In the genomic region with DNA sequence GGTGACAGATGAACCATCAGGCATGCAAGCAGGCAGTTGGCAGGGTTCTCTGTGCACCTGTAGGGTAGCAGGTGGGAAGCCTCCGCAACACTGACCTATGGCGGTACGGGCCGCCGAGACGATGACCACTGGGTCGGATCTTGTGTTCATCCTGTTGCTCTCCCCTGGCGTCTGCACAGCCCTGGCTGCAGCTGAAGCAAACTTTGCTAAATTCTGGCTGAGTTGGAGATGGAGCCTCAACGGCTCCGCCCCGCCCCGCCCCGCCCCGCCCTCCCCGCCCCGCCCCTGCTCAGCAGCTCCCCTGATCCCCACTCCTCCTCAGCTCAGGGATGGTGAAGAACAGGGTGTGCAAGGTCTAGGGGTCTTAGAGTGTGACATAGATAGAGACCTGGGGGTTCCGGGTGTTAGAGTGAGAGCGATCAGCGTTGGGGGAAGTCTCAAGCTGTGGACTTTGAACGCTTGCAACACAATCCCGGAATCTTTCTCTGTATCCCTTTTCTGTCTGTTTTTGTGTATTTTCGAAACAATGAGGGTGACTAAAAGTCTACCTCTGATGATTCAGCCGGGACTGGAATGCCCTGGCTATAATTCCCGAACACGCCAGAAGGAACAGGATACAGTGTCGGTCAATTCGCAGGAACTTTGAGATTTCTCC, we compare ENCODE assay signal across 8 mouse cellular contexts. TPM values are rescaled to one million over a fixed set of nuclear protein-coding genes. Genes with fewer than 3 reads are reported as not detected.
DNase-seq lines count a peak whose midpoint lies in the region; ATAC-seq and TF ChIP-seq lines count a peak whose summit lies in the region.

A gene (minus strand): TSS at position 450 of the 655 bp plus-strand sequence.

- peaks cover 7% of the 10 kb centered on the region; the same call in 1 of the 2 replicates for H3K36me3 ChIP-seq in heart, embryonic 15.5 days
- H3K36me3 ChIP-seq in forebrain, postnatal 0 days (ENCODE audit: insufficient read depth) = peaks cover 29% of the 10 kb centered on the region

- H3K9ac ChIP-seq in heart, embryonic 15.5 days = 0 out of 2 replicates have a peak within 1 kb of the TSS, but pooled peaks have one; percentile 26
- H3K9ac ChIP-seq in forebrain, postnatal 0 days = peak within 1 kb of the TSS; percentile 22; the same call in 1 of the 2 replicates

- TF ChIP-seq CTCF in forebrain, postnatal 0 days (IDR thresholded peaks at IDR 0.05; ENCODE audit: low read depth) = no peak

- H3K4me3 ChIP-seq in heart, embryonic 15.5 days = peak within 1 kb of the TSS; percentile 41
- H3K4me3 ChIP-seq in forebrain, postnatal 0 days (ENCODE audit: low read depth, low read length) = peak within 1 kb of the TSS; percentile 19

- DNase-seq in heart, postnatal 36 days = no peak
- peak; percentile 48 for DNase-seq in cerebellum, adult 8-10 months
- DNase-seq in forebrain, postnatal 0 days = no peak
- peak; percentile 45 to 54 for DNase-seq in kidney, postnatal 36 days
- DNase-seq in frontal cortex, adult 2 months (ENCODE audit: extremely low spot score in 1 of 2, low spot score in 1 of 2) = no peak
- no peak for DNase-seq in left cerebral cortex, adult 9 months (ENCODE audit: low spot score in 2 of 2)

- peaks cover 3% of the 10 kb centered on the region; the same call in 1 of the 2 replicates for H3K4me1 ChIP-seq in heart, embryonic 15.5 days (replicated peaks)
- H3K4me1 ChIP-seq in forebrain, postnatal 0 days (ENCODE audit: insufficient read depth) = no peaks in the 10 kb centered on the region

- H3K9me3 ChIP-seq in heart, embryonic 15.5 days (replicated peaks) = no peaks in the 10 kb centered on the region
- no peaks in the 10 kb centered on the region for H3K9me3 ChIP-seq in forebrain, postnatal 0 days (ENCODE audit: low read length)

- peak within 1 kb of the TSS; percentile 65 for H3K4me2 ChIP-seq in heart, embryonic 15.5 days
- H3K4me2 ChIP-seq in forebrain, postnatal 0 days (ENCODE audit: low read depth) = peak within 1 kb of the TSS; percentile 44

- ATAC-seq in heart, embryonic 15.5 days (replicated peaks; ENCODE audit: insufficient number of reproducible peaks, insufficient read depth, low FRiP score, low read depth) = peak; percentile 58; the same call in 1 of the 2 replicates
- ATAC-seq in forebrain, postnatal 0 days = peak; percentile 54
- ATAC-seq in monocyte, adult 5-6 weeks (replicated peaks; ENCODE audit: insufficient number of reproducible peaks, low FRiP score, low TSS enrichment, poor library complexity, severe bottlenecking) = 0 out of 2 replicates have a peak, but pooled peaks have one; percentile 16

- H3K27me3 ChIP-seq in heart, embryonic 15.5 days = no peaks in the 10 kb centered on the region
- H3K27me3 ChIP-seq in forebrain, postnatal 0 days (ENCODE audit: insufficient read depth, low read length) = no peaks in the 10 kb centered on the region

- intact Hi-C loops in heart, postnatal 36 days (cut with DNase I) = no loop called here

- WGBS in heart, embryonic 15.5 days = 12% methylated on average over 27 of the region's 27 CpGs
- WGBS in forebrain, postnatal 0 days = 12% methylated on average over 27 of the region's 27 CpGs

- no peak within 1 kb of the TSS for H3K27ac ChIP-seq in heart, embryonic 15.5 days
- no peak within 1 kb of the TSS for H3K27ac ChIP-seq in forebrain, postnatal 0 days (ENCODE audit: low read depth, low read length)

RNA-seq across cellular contexts. Expression of the gene that starts here (rescaled TPM):
- polyA plus RNA-seq in heart, embryonic 15.5 days (2015; fragmentation: Nextera tagmentation; extraction: Ambion mirVana) = 0.29 and 0.40 TPM in 2 replicates
- under 1 TPM in 1 of 2 experiments, not detected in 1; 0.17 TPM for total RNA-seq in heart, postnatal 36 days (2021)
- total RNA-seq in forebrain, postnatal 0 days (2014; rRNA removed) = 1.3 and 1.5 TPM in 2 replicates
- 0.21 and 0.85 TPM in 2 replicates for polyA plus RNA-seq in forebrain, postnatal 0 days (2015; fragmentation: Nextera tagmentation; extraction: Ambion mirVana)
- total RNA-seq in monocyte, adult 5-6 weeks (2017) = 0.68 to 2.3 TPM in 2 of 3 replicates, not detected in the other
- 4.1 and 6.0 TPM in 2 replicates for polyA plus RNA-seq in frontal cortex, adult 2 months (2012; rRNA removed)

Comparison
In these comparisons a context has a peak if more than half of its experiments do, and no peak if none do; other contexts are left out.
1. Peak in ATAC-seq, H3K4me3 ChIP-seq, H3K9ac ChIP-seq and H3K4me2 ChIP-seq in heart, embryonic 15.5 days; RNA of the gene not detected or under 1 TPM.
2. DNase-seq: peak in cerebellum, adult 8-10 months (single experiment) and kidney, postnatal 36 days (2 of 2); none in heart, postnatal 36 days (0 of 2), forebrain, postnatal 0 days (single experiment), frontal cortex, adult 2 months (0 of 2) and left cerebral cortex, adult 9 months (0 of 2).
3. Peak in every context shown above with its lines, with median percentiles within 50 percentile points of each other: ATAC-seq.